Mouse (Mus musculus) midbrain, embryonic 10.5 days (tissue): ENCODE data around the gene Supt3. TPM values are rescaled to one million over a fixed set of nuclear protein-coding genes. Genes with fewer than 3 reads are reported as not detected.

ENCODE experiments used
- DNase-seq: peaks from one replicate; pipeline ENCODE4 v3.0.0-alpha.2; 2017; ENCODE audit warnings: low spot score
- H3K27ac ChIP-seq: fragments of 300-500 bp; sonication (generic); replicated peaks from 2 replicates; pipeline ENCODE4 v1.5.1; 2016; ENCODE audit warnings: mild to moderate bottlenecking
- H3K27me3 ChIP-seq: fragments of 300-500 bp; sonication (generic); 2 replicates; pipeline ENCODE4 v1.6.1; 2016; ENCODE audit warnings: low read depth, mild to moderate bottlenecking; ENCODE audit not compliant: poor library complexity, severe bottlenecking
- H3K36me3 ChIP-seq: fragments of 300-500 bp; sonication (generic); 2 replicates; pipeline ENCODE4 v1.6.1; 2016; ENCODE audit warnings: mild to moderate bottlenecking, moderate library complexity
- H3K4me1 ChIP-seq: fragments of 300-500 bp; sonication (generic); 2 replicates; pipeline ENCODE4 v1.6.1; 2016
- H3K4me3 ChIP-seq: fragments of 300-500 bp; sonication (generic); 2 replicates; pipeline ENCODE4 v1.5.1; 2016; ENCODE audit warnings: mild to moderate bottlenecking, moderate library complexity
- H3K9me3 ChIP-seq: fragments of 300-500 bp; sonication (generic); replicated peaks from 2 replicates; pipeline ENCODE4 v1.6.1; 2016; ENCODE audit warnings: mild to moderate bottlenecking
- WGBS: fragments of 180-500 bp; shearing (Covaris S2); methylation state at CpG from one replicate; pipeline ENCODE4 v1.1.7; 2016; 5-methylcytosine and 5-hydroxymethylcytosine counted together
- polyA plus RNA-seq: library from polyadenylated mRNA; unstranded; fragments of >200 nt; fragmentation: Nextera tagmentation; extraction: Ambion mirVana; gene quantifications from 2 replicates; pipeline ENCODE4 v1.2.1, GENCODE M21; 2016

The Supt3 gene
- polyA plus RNA-seq, 1 experiment from 2014 or later: 23.4 TPM

GRCm38 (mm10) chr17:44792218-44792917 lies 15.4 kb downstream of the Supt3 start:
- peaks cover 6% of the 10 kb centered on the region; the same call in 1 of the 2 replicates for H3K4me1 ChIP-seq
- no peak for DNase-seq
- H3K9me3 ChIP-seq: no peaks in the 10 kb centered on the region
- 93% methylated on average over 12 of the region's 12 CpGs for WGBS
- H3K27me3 ChIP-seq: no peaks in the 10 kb centered on the region
- no peak overlapping the region for H3K27ac ChIP-seq
- H3K4me3 ChIP-seq: no peak overlapping the region
- peaks cover 9% of the 10 kb centered on the region for H3K36me3 ChIP-seq

DNA sequence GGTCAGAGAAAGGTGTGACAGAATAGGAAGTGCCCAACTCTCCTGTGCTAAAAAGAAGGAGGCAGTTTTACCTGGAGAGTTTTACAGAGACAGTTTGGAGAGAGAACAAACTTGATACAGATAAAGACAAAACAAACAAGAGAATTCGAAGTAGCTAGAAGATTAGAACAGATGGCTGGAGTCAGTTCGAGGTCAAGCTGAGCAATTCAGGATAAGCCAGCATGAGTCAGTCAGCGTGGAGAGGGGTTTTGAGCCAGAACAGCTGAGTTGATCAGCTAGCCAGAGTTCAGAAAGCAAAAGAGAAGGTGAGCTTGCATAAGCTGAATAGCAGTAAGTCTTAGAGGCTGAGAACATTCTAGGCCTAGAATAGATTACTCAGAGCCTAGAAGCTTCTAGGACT lies 20.4 kb downstream of the Supt3 start:
- WGBS: 36% methylated on average over 3 of the region's 3 CpGs
- Histone ChIP-seq H3K36me3 (no peaks in the 10 kb centered on the region), H3K4me1 (no peaks in the 10 kb centered on the region), H3K9me3 (no peaks in the 10 kb centered on the region), H3K27ac (no peak overlapping the region), H3K27me3 (no peaks in the 10 kb centered on the region), H3K4me3 (no peak overlapping the region)
- DNase-seq: no peak

- Histone ChIP-seq H3K36me3 (no peaks in the 10 kb centered on the region), H3K27ac (no peak overlapping the region), H3K4me3 (no peak overlapping the region), H3K4me1 (no peaks in the 10 kb centered on the region), H3K27me3 (no peaks in the 10 kb centered on the region), H3K9me3 (no peaks in the 10 kb centered on the region)
- DNase-seq: no peak
- 98% methylated on average over 1 of the region's 1 CpGs for WGBS
These were observed 30.1 kb downstream of the Supt3 start for GRCm38 (mm10) chr17:44807031-44807430.

DNA sequence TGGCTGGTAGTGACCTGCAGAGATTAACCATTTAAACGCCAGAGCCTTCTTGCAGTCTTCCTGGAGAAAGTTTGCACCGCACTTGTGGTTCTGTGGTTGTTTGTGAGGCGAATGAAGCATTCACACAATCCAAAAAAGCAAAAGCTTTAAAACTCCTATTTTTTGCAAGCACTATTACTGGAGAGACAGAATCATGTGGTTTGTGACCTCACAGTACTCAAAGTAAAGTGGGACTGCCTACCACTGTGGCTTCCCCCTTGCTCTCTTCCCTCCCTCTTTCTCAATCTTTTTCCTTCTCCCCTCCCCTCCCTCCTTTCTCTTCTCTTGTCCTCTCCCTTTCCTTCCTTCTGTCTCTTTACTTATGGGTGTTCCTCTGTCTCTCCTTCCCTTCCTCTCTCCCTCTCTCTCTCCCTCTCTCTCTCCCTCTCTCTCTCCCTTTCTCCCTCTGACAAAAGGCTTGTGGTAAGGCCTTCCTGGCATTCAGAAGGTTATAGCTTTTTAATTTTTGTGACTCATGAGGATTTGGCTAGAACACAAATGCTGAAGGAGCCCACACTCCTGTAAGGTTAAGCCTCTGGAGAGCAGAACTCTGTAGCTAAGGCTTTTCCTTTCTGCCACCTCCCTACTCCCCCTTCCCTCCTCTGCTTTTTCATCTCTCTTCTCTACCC lies 37.7 kb downstream of the Supt3 start, which contains the start of gene Runx2:
TSS of gene Runx2 (minus strand) at position 290 of the 668 bp plus-strand sequence.
- Histone ChIP-seq H3K27me3 (peaks cover 5% of the 10 kb centered on the region; the same call in 1 of the 2 replicates), H3K36me3 (no peaks in the 10 kb centered on the region), H3K4me3 (no peak within 1 kb of the TSS), H3K4me1 (peaks cover 15% of the 10 kb centered on the region), H3K27ac (no peak within 1 kb of the TSS), H3K9me3 (no peaks in the 10 kb centered on the region)
- DNase-seq: no peak
- WGBS: 26% methylated on average over 3 of the region's 3 CpGs

DNA sequence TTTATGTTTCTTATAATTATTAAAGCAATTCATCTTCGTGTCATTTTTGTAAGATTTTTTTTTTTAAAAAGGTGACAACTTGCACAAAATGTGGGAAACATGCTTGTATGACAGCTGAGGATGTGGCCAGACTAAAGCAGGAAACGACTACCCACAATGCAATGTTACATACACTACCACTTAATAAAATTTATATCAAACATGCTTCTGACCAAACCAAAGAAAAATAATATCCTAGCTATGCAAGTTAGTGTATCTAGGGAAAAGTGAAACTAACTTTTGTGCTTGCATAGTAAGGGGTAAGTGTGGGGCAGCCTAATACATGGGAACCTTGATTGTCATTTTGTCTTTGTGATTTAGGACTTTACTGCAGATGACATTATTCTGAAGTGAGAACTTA lies 41.9 kb downstream of the Supt3 start:
- DNase-seq: no peak
- 88% methylated on average over 2 of the region's 2 CpGs for WGBS
- H3K4me3 ChIP-seq: no peak overlapping the region
- H3K9me3 ChIP-seq: no peaks in the 10 kb centered on the region
- H3K27me3 ChIP-seq: peaks cover 5% of the 10 kb centered on the region; the same call in 1 of the 2 replicates
- H3K4me1 ChIP-seq: peaks cover 15% of the 10 kb centered on the region
- H3K36me3 ChIP-seq: no peaks in the 10 kb centered on the region
- no peak overlapping the region for H3K27ac ChIP-seq

DNA sequence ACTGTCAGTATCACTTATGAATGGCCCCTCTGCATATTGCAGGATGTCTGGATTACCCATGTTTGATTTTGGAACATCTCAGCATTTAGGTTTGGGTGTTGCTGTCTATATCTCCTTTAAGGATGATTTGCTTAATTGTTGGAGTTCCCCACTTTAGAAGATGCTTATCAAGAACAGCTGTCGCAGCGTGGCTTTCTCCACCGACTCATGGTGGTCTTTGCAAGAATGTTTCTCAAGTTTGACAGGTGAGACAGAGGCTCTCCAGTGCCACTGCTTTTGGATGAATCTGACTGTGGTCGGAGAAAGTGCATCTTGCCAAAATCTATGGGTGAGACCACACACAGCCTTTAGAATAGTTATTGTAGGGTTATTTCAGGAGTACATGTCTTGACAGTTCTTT lies 42.9 kb downstream of the Supt3 start:
- no peak for DNase-seq
- peaks cover 5% of the 10 kb centered on the region for H3K4me1 ChIP-seq
- no peaks in the 10 kb centered on the region for H3K9me3 ChIP-seq
- H3K27me3 ChIP-seq: peaks cover under 1% of the 10 kb centered on the region; the same call in 1 of the 2 replicates
- no peaks in the 10 kb centered on the region for H3K36me3 ChIP-seq
- 82% methylated on average over 4 of the region's 4 CpGs for WGBS
- H3K4me3 ChIP-seq: no peak overlapping the region
- no peak overlapping the region for H3K27ac ChIP-seq

GRCm38 (mm10) chr17:44821940-44822339 lies 45.0 kb downstream of the Supt3 start:
- no peak overlapping the region for H3K4me3 ChIP-seq
- no peaks in the 10 kb centered on the region for H3K27me3 ChIP-seq
- DNase-seq: no peak
- no peaks in the 10 kb centered on the region for H3K36me3 ChIP-seq
- no peaks in the 10 kb centered on the region for H3K9me3 ChIP-seq
- no peaks in the 10 kb centered on the region for H3K4me1 ChIP-seq
- no peak overlapping the region for H3K27ac ChIP-seq
- WGBS: 91% methylated on average over 5 of the region's 5 CpGs

DNA sequence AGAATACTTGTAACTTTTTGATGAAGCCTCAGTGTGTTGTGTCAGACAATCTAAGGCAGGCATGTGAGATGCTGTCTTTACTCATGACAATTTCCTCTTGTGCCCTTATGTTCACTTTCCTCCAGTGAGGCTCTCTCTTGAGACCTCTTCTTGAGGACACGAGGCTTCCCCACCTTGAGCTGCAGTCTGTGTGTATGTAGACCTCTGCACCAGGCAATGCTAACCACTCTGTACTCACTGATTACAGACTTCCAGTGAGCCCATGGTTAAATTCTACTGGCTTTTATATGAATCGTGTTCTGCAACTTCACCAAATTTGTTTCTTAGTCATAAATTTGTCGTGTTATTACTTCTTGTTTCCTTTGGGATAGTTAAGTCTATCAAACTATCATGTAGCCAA lies 50.2 kb downstream of the Supt3 start:
- 87% methylated on average over 3 of the region's 3 CpGs for WGBS
- no peak overlapping the region for H3K4me3 ChIP-seq
- H3K27me3 ChIP-seq: no peaks in the 10 kb centered on the region
- no peaks in the 10 kb centered on the region for H3K4me1 ChIP-seq
- no peak for DNase-seq
- H3K27ac ChIP-seq: no peak overlapping the region
- H3K36me3 ChIP-seq: no peaks in the 10 kb centered on the region
- H3K9me3 ChIP-seq: no peaks in the 10 kb centered on the region

GRCm38 (mm10) chr17:44827964-44828363 lies 51.0 kb downstream of the Supt3 start:
- Histone ChIP-seq H3K36me3 (no peaks in the 10 kb centered on the region), H3K27me3 (no peaks in the 10 kb centered on the region), H3K4me3 (no peak overlapping the region), H3K4me1 (no peaks in the 10 kb centered on the region), H3K9me3 (no peaks in the 10 kb centered on the region), H3K27ac (no peak overlapping the region)
- 89% methylated on average over 4 of the region's 4 CpGs for WGBS
- DNase-seq: no peak

GRCm38 (mm10) chr17:44829587-44829986 lies 52.6 kb downstream of the Supt3 start:
- Histone ChIP-seq H3K27ac (no peak overlapping the region), H3K4me1 (no peaks in the 10 kb centered on the region), H3K27me3 (no peaks in the 10 kb centered on the region), H3K9me3 (no peaks in the 10 kb centered on the region), H3K4me3 (no peak overlapping the region), H3K36me3 (no peaks in the 10 kb centered on the region)
- DNase-seq: no peak
- 86% methylated on average over 3 of the region's 3 CpGs for WGBS

- no peaks in the 10 kb centered on the region for H3K9me3 ChIP-seq
- H3K36me3 ChIP-seq: no peaks in the 10 kb centered on the region
- H3K4me1 ChIP-seq: no peaks in the 10 kb centered on the region
- no peak overlapping the region for H3K4me3 ChIP-seq
- 87% methylated on average over 1 of the region's 1 CpGs for WGBS
- no peaks in the 10 kb centered on the region for H3K27me3 ChIP-seq
- no peak for DNase-seq
- H3K27ac ChIP-seq: no peak overlapping the region
These were observed 54.2 kb downstream of the Supt3 start for GRCm38 (mm10) chr17:44831201-44831600.

GRCm38 (mm10) chr17:44842184-44842583 lies 65.2 kb downstream of the Supt3 start:
- no peak overlapping the region for H3K27ac ChIP-seq
- no peaks in the 10 kb centered on the region for H3K36me3 ChIP-seq
- no peaks in the 10 kb centered on the region for H3K9me3 ChIP-seq
- H3K27me3 ChIP-seq: no peaks in the 10 kb centered on the region
- no peak for DNase-seq
- 83% methylated on average over 4 of the region's 4 CpGs for WGBS
- H3K4me1 ChIP-seq: no peaks in the 10 kb centered on the region
- H3K4me3 ChIP-seq: no peak overlapping the region

GRCm38 (mm10) chr17:44863165-44863564 lies 86.2 kb downstream of the Supt3 start:
- H3K4me3 ChIP-seq: no peak overlapping the region
- 93% methylated on average over 6 of the region's 6 CpGs for WGBS

More at GRCm38 (mm10) chr17:44863165-44863564, 86.2 kb downstream of the Supt3 start:
- Histone ChIP-seq H3K27me3 (no peaks in the 10 kb centered on the region), H3K27ac (no peak overlapping the region), H3K4me1 (no peaks in the 10 kb centered on the region), H3K36me3 (no peaks in the 10 kb centered on the region), H3K9me3 (no peaks in the 10 kb centered on the region)
- no peak for DNase-seq
